Mouse (Mus musculus): ENCODE measurements around the gene Ppp2r5a.

DNA sequence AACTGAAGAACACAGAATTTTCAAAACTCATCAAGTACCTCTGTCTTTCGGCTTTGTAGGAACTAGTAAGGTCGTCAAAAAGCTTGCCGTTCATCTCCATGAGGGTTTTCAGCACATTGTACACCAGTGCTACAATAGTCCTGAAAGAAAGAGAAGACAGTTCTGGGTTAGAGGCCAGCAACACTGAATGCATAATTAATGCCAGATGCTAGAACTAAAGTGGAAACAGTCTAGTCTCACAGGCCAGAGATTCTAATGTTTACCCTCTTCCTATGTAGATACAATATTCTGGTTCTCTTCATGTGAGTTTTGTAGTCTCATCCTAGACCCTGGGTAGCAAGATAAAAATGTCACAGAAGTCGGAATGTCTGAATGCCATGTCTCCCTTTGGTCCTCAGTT lies 49.2 kb downstream of the Ppp2r5a start:
- no peak for TF ChIP-seq CTCF (IDR thresholded peaks at IDR 0.05; ENCODE audit: insufficient read depth, low read depth, low read length)
- TF ChIP-seq POLR2A (IDR thresholded peaks at IDR 0.05; ENCODE audit: insufficient read depth, low read depth, low read length), result no peak
